Mouse (Mus musculus) retina, adult 2 months (tissue): ENCODE data around the gene Gas7.

Source experiments
- DNase-seq: peaks from one replicate; pipeline ENCODE4 v3.0.0-alpha.2; 2012; ENCODE audit warnings: low read depth, low spot score

Gene Gas7

DNA sequence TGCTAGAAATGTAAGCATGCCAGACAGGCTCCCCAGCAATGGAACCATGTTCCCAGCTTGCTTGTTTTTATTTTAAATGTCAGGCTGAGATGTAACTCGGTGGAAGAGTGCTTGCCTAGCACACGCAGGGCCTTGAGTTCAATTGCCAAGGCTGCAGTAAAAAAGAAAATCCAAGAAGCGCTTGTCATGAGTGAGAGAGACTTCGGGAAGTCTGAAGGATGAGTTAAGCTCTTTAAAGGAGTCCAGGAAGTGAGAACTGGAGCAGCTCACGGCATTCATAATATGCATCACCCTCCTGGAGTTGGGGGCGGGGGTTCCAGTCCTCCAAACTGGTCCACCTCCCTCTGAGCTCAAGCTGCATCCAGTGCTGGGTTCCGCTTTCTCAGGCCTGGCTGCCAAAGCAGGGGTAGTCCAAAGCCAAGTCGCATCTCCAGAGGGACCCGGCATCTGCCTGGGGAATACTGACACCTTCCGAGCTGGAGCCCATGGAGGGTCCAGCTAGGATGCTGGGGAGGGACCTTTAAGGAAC is 34.5 kb downstream of the Gas7 start:
- DNase-seq = no peak

- no peak for DNase-seq
Measured at GRCm38 (mm10) chr11:67496796-67497195, 41.6 kb downstream of the Gas7 start.

GRCm38 (mm10) chr11:67500115-67500514 is 44.9 kb downstream of the Gas7 start:
- DNase-seq = no peak

DNA sequence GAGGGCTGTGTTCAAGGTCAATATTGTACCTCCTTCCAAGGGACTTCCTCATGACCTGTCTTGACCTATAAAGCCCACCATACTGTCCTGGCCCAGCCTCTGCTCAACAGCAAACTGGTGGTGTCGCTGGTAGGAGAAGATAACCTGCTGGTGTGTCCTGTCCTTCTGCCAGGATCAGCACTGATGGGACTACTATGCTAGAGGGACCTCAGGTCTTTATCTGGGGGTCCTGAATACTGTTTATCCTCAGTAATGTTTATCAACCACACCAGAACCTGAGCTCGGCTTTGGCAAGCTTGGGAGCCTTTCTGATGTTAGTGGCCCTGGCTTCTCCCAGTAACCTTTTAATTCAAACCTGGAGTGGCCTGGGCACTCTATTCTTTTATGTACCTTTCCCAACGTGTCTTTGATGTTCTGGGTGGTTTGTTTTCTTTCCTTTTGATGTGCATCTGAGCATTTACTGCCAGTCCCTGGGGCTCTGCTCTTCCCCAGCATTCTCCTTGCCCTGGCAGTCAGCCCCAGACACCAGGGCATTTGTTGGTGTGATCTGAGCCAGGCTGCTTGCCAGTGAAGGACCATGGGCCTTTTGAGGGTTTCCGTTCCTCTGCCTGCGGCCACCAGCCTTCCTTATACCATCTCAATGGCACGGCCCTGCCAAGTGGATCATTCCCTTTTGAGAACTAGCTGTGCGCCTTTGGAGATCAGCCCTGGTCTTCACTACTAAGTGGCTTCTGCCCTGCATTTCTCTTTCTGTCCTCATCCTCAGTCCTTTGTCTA is 46.4 kb downstream of the Gas7 start:
- no peak for DNase-seq

DNA sequence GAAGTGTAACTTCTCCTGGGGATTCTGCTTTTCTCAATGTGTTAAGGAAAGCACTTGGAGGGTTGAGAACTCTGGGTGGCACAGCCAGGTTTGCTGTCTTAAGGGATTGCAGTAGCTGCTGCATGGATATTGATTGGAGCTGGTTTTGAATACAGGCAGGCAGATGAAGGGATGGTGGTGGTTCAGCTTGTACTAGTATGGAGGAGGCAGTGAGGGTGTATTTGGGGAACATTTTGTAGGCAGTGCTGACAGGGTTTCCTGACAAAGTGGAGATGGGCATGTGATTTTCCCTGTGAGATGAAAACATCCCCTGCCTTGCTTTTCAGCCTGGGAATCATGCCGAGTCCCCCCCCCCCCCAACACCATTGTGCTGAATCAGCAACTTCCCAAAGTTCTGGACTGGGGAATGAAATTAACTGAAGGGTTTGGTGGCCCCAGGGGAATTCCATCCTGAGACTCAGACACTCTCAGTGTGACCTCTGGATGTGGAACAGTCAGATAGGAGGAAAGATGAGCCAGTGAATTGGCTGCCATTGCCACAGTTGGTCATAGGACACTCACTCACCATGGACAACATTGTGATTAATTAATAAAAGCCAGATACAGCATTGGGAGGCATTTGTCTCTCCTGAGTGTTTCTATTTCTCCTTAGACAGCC is 54.1 kb downstream of the Gas7 start:
- no peak for DNase-seq

DNA sequence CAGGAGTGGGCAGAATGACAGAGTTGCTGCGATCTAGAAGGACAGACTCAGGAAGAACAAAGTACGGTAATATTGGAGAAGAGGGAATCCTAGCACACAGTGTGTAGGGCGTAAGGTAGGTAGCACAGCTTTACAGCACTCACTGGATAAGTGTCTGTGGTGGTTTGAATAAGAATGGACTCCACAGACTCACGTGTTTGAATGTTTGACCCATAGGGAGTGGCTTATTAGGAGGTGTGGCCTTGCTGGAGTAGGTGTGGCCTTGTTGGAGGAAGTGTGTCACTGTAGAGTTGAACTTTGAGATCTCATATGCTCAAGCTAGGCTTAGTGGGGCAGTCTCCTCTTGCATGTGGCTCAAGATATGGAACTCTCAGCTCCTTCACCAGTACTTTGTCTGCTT is 55.6 kb downstream of the Gas7 start:
- no peak for DNase-seq

- DNase-seq = no peak
Measured at GRCm38 (mm10) chr11:67513001-67513400, 57.8 kb downstream of the Gas7 start.

GRCm38 (mm10) chr11:67514401-67514800 is 59.2 kb downstream of the Gas7 start:
- no peak for DNase-seq

GRCm38 (mm10) chr11:67515020-67515911 is 60.0 kb downstream of the Gas7 start:
- DNase-seq = no peak

DNA sequence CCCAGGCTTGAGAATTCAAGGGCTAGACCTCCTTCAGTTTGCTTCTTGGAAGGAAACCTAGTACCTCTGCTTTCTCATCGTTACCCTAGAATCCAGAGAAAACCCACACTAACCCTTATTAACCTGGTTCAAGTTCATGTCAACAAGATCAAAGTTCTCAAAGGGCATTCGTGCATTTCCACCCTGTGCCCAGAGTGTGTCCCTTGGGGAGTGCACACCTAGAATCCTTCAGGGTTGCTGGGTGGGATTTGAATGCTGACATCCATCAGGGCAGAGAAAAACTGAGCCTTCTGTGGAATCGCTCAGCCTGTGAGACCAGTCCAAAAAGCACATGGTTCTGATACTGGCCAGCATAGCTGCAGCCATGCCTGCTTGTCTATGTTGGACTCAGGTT is 60.7 kb downstream of the Gas7 start:
- DNase-seq = no peak

DNA sequence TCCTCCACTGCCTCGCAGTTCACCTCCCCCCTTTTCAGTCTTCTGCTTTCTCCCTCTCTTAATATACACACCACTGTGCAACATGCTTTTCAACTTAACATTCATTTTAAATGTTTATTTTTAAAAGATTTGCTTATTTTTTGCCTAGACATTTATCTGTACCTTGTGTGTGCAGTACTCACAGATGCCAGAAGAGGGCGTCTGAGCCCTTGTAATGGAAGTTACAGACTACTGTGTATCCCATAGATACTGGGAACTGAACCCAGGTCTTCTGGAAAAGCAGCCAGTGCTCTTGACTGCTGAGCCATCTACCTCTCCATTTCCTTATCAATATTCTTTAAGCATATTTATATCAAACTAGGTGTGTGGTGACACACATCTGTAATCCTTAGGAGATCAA is 62.5 kb downstream of the Gas7 start:
- no peak for DNase-seq

- DNase-seq = no peak
Measured at GRCm38 (mm10) chr11:67518985-67519384, 63.7 kb downstream of the Gas7 start.

DNA sequence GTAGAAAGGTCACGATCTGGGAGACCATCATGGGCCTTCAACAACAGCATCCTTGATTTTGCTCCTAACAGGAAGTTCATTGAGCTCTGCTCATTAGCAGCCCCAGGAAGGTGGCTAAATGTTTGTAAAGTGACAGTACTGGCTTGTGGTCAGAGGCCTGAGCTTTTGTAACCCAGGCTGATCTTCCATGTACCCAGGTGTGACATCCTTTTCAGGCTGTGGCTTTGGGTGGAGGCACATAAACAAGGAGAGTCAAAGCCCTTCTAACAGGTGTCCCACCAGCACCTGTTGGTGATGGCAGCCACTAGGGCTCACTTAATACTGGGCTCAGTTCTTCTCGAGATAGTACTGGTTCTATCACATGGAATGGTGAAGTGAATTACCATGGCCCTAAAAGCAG is 67.4 kb downstream of the Gas7 start:
- DNase-seq = no peak

GRCm38 (mm10) chr11:67523806-67524205 is 68.6 kb downstream of the Gas7 start:
- no peak for DNase-seq

- no peak for DNase-seq
Measured at GRCm38 (mm10) chr11:67524731-67525130, 69.5 kb downstream of the Gas7 start.

- DNase-seq = no peak
Measured at GRCm38 (mm10) chr11:67525841-67526240, 70.6 kb downstream of the Gas7 start.

GRCm38 (mm10) chr11:67526621-67527545 is 71.6 kb downstream of the Gas7 start:
- no peak for DNase-seq

- DNase-seq = no peak
Measured at GRCm38 (mm10) chr11:67531286-67531685, 76.0 kb downstream of the Gas7 start.

DNA sequence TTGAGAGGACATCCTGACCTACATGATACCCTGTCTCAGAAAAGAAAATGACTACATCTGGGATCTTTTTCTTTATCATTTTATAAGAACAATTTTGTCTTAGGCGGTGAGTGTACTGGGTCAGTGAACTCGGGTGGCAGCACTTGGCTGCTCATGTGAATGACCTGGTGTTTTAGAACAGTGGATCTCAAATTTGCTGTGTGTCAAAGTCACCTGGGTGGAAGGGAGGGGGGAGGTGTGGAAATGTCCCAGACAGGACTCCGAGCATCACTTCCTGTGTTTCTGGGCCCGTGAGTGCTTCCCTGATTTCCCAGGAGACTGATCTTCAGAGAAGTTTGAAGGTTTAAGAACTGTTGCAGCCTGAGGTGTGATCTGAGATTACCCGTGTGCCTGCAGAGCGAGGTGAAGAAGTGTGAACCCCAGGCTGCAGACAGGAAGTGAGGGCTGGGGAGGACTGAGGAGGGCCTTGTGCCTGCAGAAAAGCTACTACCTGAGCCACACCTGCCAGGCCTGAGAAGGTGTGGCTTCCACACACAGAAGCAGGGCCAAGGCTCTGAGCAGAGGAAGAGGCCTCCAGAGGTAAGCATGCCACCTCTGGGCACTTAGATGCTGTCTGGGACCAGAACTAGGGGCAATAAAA is 76.8 kb downstream of the Gas7 start:
- no peak for DNase-seq

DNA sequence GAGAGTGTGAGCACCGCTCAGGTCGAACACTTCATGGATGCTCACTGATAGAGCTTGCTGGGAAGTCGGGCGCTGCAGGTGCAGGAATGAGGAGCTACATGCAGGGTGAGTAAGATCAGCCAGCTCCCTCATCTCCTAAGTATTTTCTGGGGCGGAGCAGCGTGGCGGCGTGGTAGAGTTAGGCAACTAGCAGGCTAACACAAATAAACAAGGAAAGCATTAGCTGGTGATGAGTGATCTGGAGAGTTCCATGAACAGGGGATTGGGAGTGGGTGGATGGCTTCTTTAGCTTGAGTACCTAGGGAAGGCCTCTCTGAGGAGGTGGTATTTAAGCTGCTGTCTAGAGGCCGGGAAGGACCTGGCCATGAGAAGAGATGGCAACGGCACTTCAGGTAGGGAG is 77.5 kb downstream of the Gas7 start:
- DNase-seq = no peak

- no peak for DNase-seq
Measured at GRCm38 (mm10) chr11:67533151-67533550, 77.9 kb downstream of the Gas7 start.
